Comparison of ENCODE assay signal across 18 mouse cellular contexts in genomic region chr11:17075656-17076055, GRCm38 (mm10).
"Had no signal": no experiment of that assay in that cellular context is flagged by ENCODE, and none has a peak within 500 bp of the region (broad histone marks: within the 10 kb centered on the region; RNA-seq: fewer than 3 reads in every experiment).

No protein-coding gene starts in this region.

- H3K27ac ChIP-seq: kidney, embryonic 15.5 days; left cerebral cortex, adult 2 months; liver, embryonic 14.5 days; macrophage; midbrain, embryonic 12.5 days; midbrain, embryonic 15.5 days; neural tube, embryonic 12.5 days; neural tube, embryonic 15.5 days had no signal

- H3K4me2 ChIP-seq: kidney, embryonic 15.5 days; lung, embryonic 14.5 days; midbrain, embryonic 12.5 days; midbrain, embryonic 15.5 days; neural tube, embryonic 12.5 days; neural tube, embryonic 15.5 days had no signal

- H3K4me3 ChIP-seq: kidney, embryonic 15.5 days; left cerebral cortex, adult 2 months; midbrain, embryonic 12.5 days; midbrain, embryonic 15.5 days; neural tube, embryonic 12.5 days; neural tube, embryonic 15.5 days had no signal

- H3K4me1 ChIP-seq: kidney, embryonic 15.5 days; midbrain, embryonic 12.5 days; midbrain, embryonic 15.5 days; neural tube, embryonic 12.5 days; neural tube, embryonic 15.5 days had no signal

- DNase-seq: kidney, postnatal 10 days; kidney, postnatal 36 days; layer of hippocampus, postnatal 36 days; liver, postnatal 0 days; lung, embryonic 14.5 days; right cerebral cortex, adult 18-20 months; right cerebral cortex, postnatal 14 days; thymus, adult 18-20 months; thymus, postnatal 36 days had no signal

- ATAC-seq: liver, postnatal 0 days; lung, postnatal 0 days; midbrain, embryonic 15.5 days had no signal

- H3K9me3 ChIP-seq: kidney, embryonic 15.5 days; midbrain, embryonic 12.5 days; midbrain, embryonic 15.5 days; neural tube, embryonic 12.5 days; neural tube, embryonic 15.5 days had no signal

- H3K27me3 ChIP-seq: kidney, embryonic 15.5 days; midbrain, embryonic 12.5 days; midbrain, embryonic 15.5 days; neural tube, embryonic 12.5 days; neural tube, embryonic 15.5 days had no signal

- H3K9ac ChIP-seq: kidney, embryonic 15.5 days; liver, embryonic 14.5 days; liver, postnatal 0 days; lung, embryonic 14.5 days; midbrain, embryonic 12.5 days; midbrain, embryonic 15.5 days; neural tube, embryonic 12.5 days; neural tube, embryonic 15.5 days had no signal
